Comparison of ENCODE assay signal across 9 mouse cellular contexts in the genomic region with DNA sequence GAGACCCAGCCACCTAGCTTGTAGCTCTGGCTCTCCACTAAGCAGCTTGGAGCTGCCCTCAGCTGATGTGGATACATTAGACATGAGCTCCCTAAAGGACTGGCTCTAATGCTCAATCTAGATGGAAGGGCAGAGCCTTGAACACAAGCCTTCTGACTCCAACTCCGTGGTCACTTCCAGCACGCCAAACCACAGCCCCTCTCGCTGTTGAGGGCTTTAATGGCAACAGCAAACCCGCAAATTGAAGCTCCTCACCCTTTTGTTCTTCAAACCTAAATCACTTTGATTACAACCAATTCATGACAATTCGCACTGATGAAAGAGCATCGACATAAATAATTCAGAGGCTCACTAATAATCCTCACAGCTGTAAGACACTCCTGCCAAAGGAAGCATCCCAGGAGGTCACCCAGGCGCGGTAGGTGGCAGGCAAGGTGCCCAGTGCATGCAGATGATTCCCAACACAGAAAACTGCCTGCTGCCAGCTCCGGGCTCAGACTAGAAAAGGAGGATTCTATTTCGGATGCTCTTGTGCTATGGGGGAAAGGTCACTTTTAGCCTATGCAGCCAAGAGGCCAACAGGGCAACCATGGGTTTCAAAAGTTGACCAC. TPM values are rescaled to one million over a fixed set of nuclear protein-coding genes. Genes with fewer than 3 reads are reported as not detected.
DNase-seq lines count a peak whose midpoint lies in the region; ATAC-seq lines count a peak whose summit lies in the region.
"Had no signal": no experiment of that assay in that cellular context is flagged by ENCODE, and none has a peak within 500 bp of the region (broad histone marks: within the 10 kb centered on the region; RNA-seq: fewer than 3 reads in every experiment).

No protein-coding gene starts in this region.

- H3K27ac ChIP-seq in forebrain, embryonic 14.5 days (ENCODE audit: low read depth, low read length) = no peak overlapping the region
- no peak overlapping the region for H3K27ac ChIP-seq in forebrain, embryonic 10.5 days
- H3K27ac ChIP-seq in forebrain, embryonic 16.5 days (ENCODE audit: low read length) = peak overlapping the region; percentile 37; the same call in 1 of the 2 replicates
- peak overlapping the region; percentile 49 for H3K27ac ChIP-seq in midbrain, embryonic 14.5 days (replicated peaks; ENCODE audit: low read depth, low read length)

- no peaks in the 10 kb centered on the region for H3K27me3 ChIP-seq in forebrain, embryonic 14.5 days (replicated peaks; ENCODE audit: control insufficient read depth, insufficient read depth, low read length)
- H3K27me3 ChIP-seq in forebrain, embryonic 10.5 days (ENCODE audit: poor library complexity, severe bottlenecking) = no peaks in the 10 kb centered on the region
- no peaks in the 10 kb centered on the region for H3K27me3 ChIP-seq in forebrain, embryonic 16.5 days (replicated peaks; ENCODE audit: control insufficient read depth, insufficient read depth, low read length)
- H3K27me3 ChIP-seq in midbrain, embryonic 14.5 days (ENCODE audit: control insufficient read depth, insufficient read depth, low read length) = no peaks in the 10 kb centered on the region

- H3K9ac ChIP-seq in forebrain, embryonic 14.5 days (ENCODE audit: low read length) = no peak overlapping the region
- H3K9ac ChIP-seq in forebrain, embryonic 16.5 days (replicated peaks; ENCODE audit: low read depth, low read length) = no peak overlapping the region
- H3K9ac ChIP-seq in midbrain, embryonic 14.5 days (replicated peaks; ENCODE audit: low read length) = no peak overlapping the region

- H3K4me3 ChIP-seq in forebrain, embryonic 14.5 days (ENCODE audit: low read depth, low read length) = no peak overlapping the region
- H3K4me3 ChIP-seq in forebrain, embryonic 10.5 days = no peak overlapping the region
- no peak overlapping the region for H3K4me3 ChIP-seq in forebrain, embryonic 16.5 days (replicated peaks; ENCODE audit: low read length)
- H3K4me3 ChIP-seq in midbrain, embryonic 14.5 days (replicated peaks; ENCODE audit: low read depth, low read length) = no peak overlapping the region

- peak; percentile 59 for ATAC-seq in forebrain, embryonic 14.5 days
- peak; percentile 63 for ATAC-seq in forebrain, embryonic 16.5 days
- peak; percentile 54; the same call in 1 of the 2 replicates for ATAC-seq in midbrain, embryonic 14.5 days (ENCODE audit: low FRiP score, low TSS enrichment)
- no peak for ATAC-seq in CD4-positive, CD25-positive, alpha-beta regulatory T cell, adult 4 months
- ATAC-seq: intestine, embryonic 16.5 days had no signal

- no peaks in the 10 kb centered on the region for H3K36me3 ChIP-seq in forebrain, embryonic 14.5 days (ENCODE audit: control insufficient read depth, insufficient read depth, low read length)
- no peaks in the 10 kb centered on the region for H3K36me3 ChIP-seq in forebrain, embryonic 10.5 days (replicated peaks)
- H3K36me3 ChIP-seq in forebrain, embryonic 16.5 days (ENCODE audit: control insufficient read depth, insufficient read depth) = no peaks in the 10 kb centered on the region
- no peaks in the 10 kb centered on the region for H3K36me3 ChIP-seq in midbrain, embryonic 14.5 days (ENCODE audit: control insufficient read depth, insufficient read depth, low read length)

- H3K4me1 ChIP-seq in forebrain, embryonic 14.5 days (ENCODE audit: control insufficient read depth, insufficient read depth, low read length) = 0 out of 2 replicates have a peak, but pooled peaks cover 4% of the 10 kb centered on the region
- peaks cover 8% of the 10 kb centered on the region for H3K4me1 ChIP-seq in forebrain, embryonic 10.5 days
- peaks cover 5% of the 10 kb centered on the region; the same call in 1 of the 2 replicates for H3K4me1 ChIP-seq in forebrain, embryonic 16.5 days (replicated peaks; ENCODE audit: control insufficient read depth, insufficient read depth, low read length)
- no peaks in the 10 kb centered on the region for H3K4me1 ChIP-seq in midbrain, embryonic 14.5 days (ENCODE audit: control insufficient read depth, insufficient read depth, low read length)

- DNase-seq in forebrain, embryonic 14.5 days (ENCODE audit: low spot score) = peak; percentile 48
- DNase-seq in forebrain, embryonic 10.5 days (ENCODE audit: extremely low spot score, low spot score) = no peak
- DNase-seq in kidney, postnatal 36 days = peak; percentile 2 to 20
- no peak for DNase-seq in kidney, postnatal 14 days
- peak; percentile 62 for DNase-seq in midbrain, embryonic 14.5 days
- DNase-seq in thymus, postnatal 4 days = no peak

- H3K9me3 ChIP-seq in forebrain, embryonic 14.5 days (replicated peaks; ENCODE audit: control insufficient read depth, low read length) = no peaks in the 10 kb centered on the region
- H3K9me3 ChIP-seq in forebrain, embryonic 10.5 days = no peaks in the 10 kb centered on the region
- no peaks in the 10 kb centered on the region for H3K9me3 ChIP-seq in forebrain, embryonic 16.5 days (ENCODE audit: control insufficient read depth, low read length)
- no peaks in the 10 kb centered on the region for H3K9me3 ChIP-seq in midbrain, embryonic 14.5 days (ENCODE audit: control insufficient read depth, low read length)

- no peak overlapping the region for H3K4me2 ChIP-seq in forebrain, embryonic 14.5 days (ENCODE audit: low read length)
- H3K4me2 ChIP-seq in forebrain, embryonic 16.5 days (ENCODE audit: low read length) = no peak overlapping the region
- no peak overlapping the region for H3K4me2 ChIP-seq in midbrain, embryonic 14.5 days (ENCODE audit: low read length)

- 48% methylated on average over 10 of the region's 10 CpGs for WGBS in forebrain, embryonic 14.5 days
- 73% methylated on average over 10 of the region's 10 CpGs for WGBS in forebrain, embryonic 10.5 days
- 45% methylated on average over 10 of the region's 10 CpGs for WGBS in forebrain, embryonic 16.5 days
- WGBS in midbrain, embryonic 14.5 days = 36% methylated on average over 10 of the region's 10 CpGs

RNA-seq across cellular contexts. Expression of gene Rchy1, which starts 53.8 kb away (rescaled TPM):
- 43.5 and 43.8 TPM in 2 replicates for polyA plus RNA-seq in forebrain, embryonic 14.5 days (2014; fragmentation: Nextera tagmentation; extraction: Ambion mirVana)
- polyA plus RNA-seq in forebrain, embryonic 10.5 days (2016; fragmentation: Nextera tagmentation; extraction: Ambion mirVana) = 59.7 and 59.9 TPM in 2 replicates
- 64.2 and 71.4 TPM in 2 replicates for polyA plus RNA-seq in forebrain, embryonic 16.5 days (2015; fragmentation: Nextera tagmentation; extraction: Ambion mirVana)
- 58.0 and 61.5 TPM in 2 replicates for polyA plus RNA-seq in midbrain, embryonic 14.5 days (2014; fragmentation: Nextera tagmentation; extraction: Ambion mirVana)
- polyA plus RNA-seq in CD4-positive, CD25-positive, alpha-beta regulatory T cell, adult 4 months (2017; shearing (Covaris generic)) = 10 to 100 TPM; 81.8 to 84.6 TPM

Comparison
In these comparisons a context has a peak if more than half of its experiments do, and no peak if none do; other contexts are left out.
1. DNase-seq: peak in forebrain, embryonic 14.5 days (single experiment), kidney, postnatal 36 days (2 of 2) and midbrain, embryonic 14.5 days (single experiment); none in forebrain, embryonic 10.5 days (single experiment), kidney, postnatal 14 days (single experiment) and thymus, postnatal 4 days (single experiment).
2. H3K27ac ChIP-seq: peak in forebrain, embryonic 16.5 days (single experiment) and midbrain, embryonic 14.5 days (single experiment); none in forebrain, embryonic 14.5 days (single experiment) and forebrain, embryonic 10.5 days (single experiment).